Mouse (Mus musculus) lung, embryonic 15.5 days (tissue): ENCODE data around the gene Chd4. TPM values are rescaled to one million over a fixed set of nuclear protein-coding genes. Genes with fewer than 3 reads are reported as not detected.

Experiments
- ATAC-seq: fragments of 200-750 bp; cut with Nextera tagmentation; 2 replicates; pipeline ENCODE4 v1.8.0; 2017; ENCODE audit warnings: moderate number of reproducible peaks, borderline replicate concordance; ENCODE audit not compliant: low FRiP score, low TSS enrichment; ENCODE audit errors: extremely low read depth
- H3K27ac ChIP-seq: fragments of 300-500 bp; sonication (generic); 2 replicates; pipeline ENCODE4 v1.5.1; 2015; ENCODE audit warnings: moderate library complexity, mild to moderate bottlenecking, inconsistent platforms
- H3K27me3 ChIP-seq: fragments of 300-500 bp; sonication (generic); 2 replicates; pipeline ENCODE4 v1.6.1; 2015; ENCODE audit warnings: inconsistent platforms
- H3K36me3 ChIP-seq: fragments of 300-500 bp; sonication (generic); 2 replicates; pipeline ENCODE4 v1.6.1; 2015; ENCODE audit warnings: inconsistent platforms
- H3K4me1 ChIP-seq: fragments of 300-500 bp; sonication (generic); 2 replicates; pipeline ENCODE4 v1.6.1; 2015; ENCODE audit warnings: inconsistent platforms
- H3K4me2 ChIP-seq: fragments of 300-500 bp; sonication (generic); 2 replicates; pipeline ENCODE4 v1.6.1; 2015; ENCODE audit warnings: inconsistent platforms, mild to moderate bottlenecking, moderate library complexity
- H3K4me3 ChIP-seq: fragments of 300-500 bp; sonication (generic); 2 replicates; pipeline ENCODE4 v1.5.1; 2015; ENCODE audit warnings: mild to moderate bottlenecking, inconsistent platforms
- H3K9ac ChIP-seq: fragments of 300-500 bp; sonication (generic); 2 replicates; pipeline ENCODE4 v1.6.1; 2015; ENCODE audit warnings: inconsistent platforms
- H3K9me3 ChIP-seq: fragments of 300-500 bp; sonication (generic); 2 replicates; pipeline ENCODE4 v1.6.1; 2016; ENCODE audit warnings: inconsistent platforms
- WGBS: fragments of 180-500 bp; shearing (Covaris S2); methylation state at CpG from one replicate; pipeline ENCODE4 v1.1.7; 2015; 5-methylcytosine and 5-hydroxymethylcytosine counted together
- polyA plus RNA-seq: library from polyadenylated mRNA; unstranded; fragments of >200 nt; fragmentation: Nextera tagmentation; extraction: Ambion mirVana; gene quantifications from 2 replicates; pipeline ENCODE4 v1.2.1, GENCODE M21; 2015

Gene Chd4
- polyA plus RNA-seq, 1 experiment from 2014 or later, result 69.3 TPM

GRCm38 (mm10) chr6:125163801-125164657 is 68.2 kb downstream of the Chd4 start:
- Histone ChIP-seq H3K27me3 (no peaks in the 10 kb centered on the region), H3K4me2 (peak overlapping the region; percentile 90), H3K27ac (peak overlapping the region; percentile 89), H3K9ac (peak overlapping the region; percentile 73), H3K4me3 (peak overlapping the region; percentile 83), H3K9me3 (no peaks in the 10 kb centered on the region), H3K4me1 (peaks cover 49% of the 10 kb centered on the region), H3K36me3 (peaks cover 50% of the 10 kb centered on the region)
- WGBS, result 6% methylated on average over 20 of the region's 20 CpGs
- no peak for ATAC-seq

GRCm38 (mm10) chr6:125164672-125165327 is 69.0 kb downstream of the Chd4 start:
- H3K27ac ChIP-seq, result peak overlapping the region; percentile 89
- H3K4me1 ChIP-seq, result peaks cover 49% of the 10 kb centered on the region
- H3K9me3 ChIP-seq, result no peaks in the 10 kb centered on the region
- no peaks in the 10 kb centered on the region for H3K27me3 ChIP-seq
- peak overlapping the region; percentile 90 for H3K4me2 ChIP-seq
- H3K36me3 ChIP-seq, result peaks cover 50% of the 10 kb centered on the region
- peak overlapping the region; percentile 83 for H3K4me3 ChIP-seq
- H3K9ac ChIP-seq, result peak overlapping the region; percentile 73
- peak; percentile 14; the same call in 1 of the 2 replicates for ATAC-seq
- 0% methylated on average over 39 of the region's 39 CpGs for WGBS

GRCm38 (mm10) chr6:125165328-125165891 is 69.6 kb downstream of the Chd4 start:
- peak overlapping the region; percentile 73 for H3K9ac ChIP-seq
- H3K9me3 ChIP-seq, result no peaks in the 10 kb centered on the region
- H3K4me2 ChIP-seq, result peak overlapping the region; percentile 90
- ATAC-seq, result peak; percentile 91
- H3K36me3 ChIP-seq, result peaks cover 52% of the 10 kb centered on the region
- H3K4me1 ChIP-seq, result peaks cover 49% of the 10 kb centered on the region
- peak overlapping the region; percentile 97 for H3K27ac ChIP-seq
- under 1% methylated on average over 36 of the region's 36 CpGs for WGBS
- no peaks in the 10 kb centered on the region for H3K27me3 ChIP-seq
- H3K4me3 ChIP-seq, result peak overlapping the region; percentile 83

- WGBS, result under 1% methylated on average over 17 of the region's 18 CpGs
- H3K27ac ChIP-seq, result peak within 1 kb of the TSS; percentile 97
- peak within 1 kb of the TSS; percentile 83 for H3K4me3 ChIP-seq
- peak; percentile 73 for ATAC-seq
- peak within 1 kb of the TSS; percentile 90 for H3K4me2 ChIP-seq
- no peaks in the 10 kb centered on the region for H3K27me3 ChIP-seq
- H3K9me3 ChIP-seq, result no peaks in the 10 kb centered on the region
- peaks cover 52% of the 10 kb centered on the region for H3K36me3 ChIP-seq
- peak within 1 kb of the TSS; percentile 73 for H3K9ac ChIP-seq
- H3K4me1 ChIP-seq, result peaks cover 43% of the 10 kb centered on the region
Observed at GRCm38 (mm10) chr6:125166051-125166751, 70.4 kb downstream of the Chd4 start, which contains the start of gene Gapdh. Gene Gapdh, minus strand, starts transcription at chr6:125166467.

- Histone ChIP-seq H3K4me1 (peaks cover 38% of the 10 kb centered on the region), H3K27ac (peak overlapping the region; percentile 97), H3K9me3 (no peaks in the 10 kb centered on the region), H3K27me3 (no peaks in the 10 kb centered on the region), H3K9ac (peak overlapping the region; percentile 53), H3K36me3 (peaks cover 57% of the 10 kb centered on the region), H3K4me2 (peak overlapping the region; percentile 90), H3K4me3 (peak overlapping the region; percentile 83)
- ATAC-seq, result peak; percentile 17
- 20% methylated on average over 10 of the region's 10 CpGs for WGBS
Observed at GRCm38 (mm10) chr6:125166861-125167650, 71.3 kb downstream of the Chd4 start.

GRCm38 (mm10) chr6:125168086-125168485 is 72.3 kb downstream of the Chd4 start:
- 86% methylated on average over 14 of the region's 14 CpGs for WGBS
- Histone ChIP-seq H3K9ac (no peak overlapping the region), H3K4me3 (no peak overlapping the region), H3K4me2 (no peak overlapping the region), H3K27ac (no peak overlapping the region), H3K4me1 (peaks cover 33% of the 10 kb centered on the region), H3K27me3 (no peaks in the 10 kb centered on the region), H3K9me3 (no peaks in the 10 kb centered on the region), H3K36me3 (peaks cover 64% of the 10 kb centered on the region)
- no peak for ATAC-seq

GRCm38 (mm10) chr6:125170194-125170593 is 74.4 kb downstream of the Chd4 start:
- 74% methylated on average over 6 of the region's 6 CpGs for WGBS

GRCm38 (mm10) chr6:125172474-125172873 is 76.7 kb downstream of the Chd4 start:
- Histone ChIP-seq H3K9me3 (no peaks in the 10 kb centered on the region), H3K27ac (no peak overlapping the region), H3K4me2 (no peak overlapping the region), H3K4me3 (no peak overlapping the region), H3K36me3 (peaks cover 98% of the 10 kb centered on the region), H3K27me3 (no peaks in the 10 kb centered on the region), H3K4me1 (peaks cover 4% of the 10 kb centered on the region), H3K9ac (no peak overlapping the region)
- WGBS, result 57% methylated on average over 2 of the region's 2 CpGs
- no peak for ATAC-seq

More at GRCm38 (mm10) chr6:125170194-125170593, 74.4 kb downstream of the Chd4 start:
- ATAC-seq, result no peak
- Histone ChIP-seq H3K4me3 (no peak overlapping the region), H3K9ac (no peak overlapping the region), H3K27ac (no peak overlapping the region), H3K9me3 (no peaks in the 10 kb centered on the region), H3K4me1 (peaks cover 19% of the 10 kb centered on the region), H3K4me2 (no peak overlapping the region), H3K27me3 (no peaks in the 10 kb centered on the region), H3K36me3 (peaks cover 76% of the 10 kb centered on the region)

- Histone ChIP-seq H3K27ac (no peak overlapping the region), H3K36me3 (peaks cover 98% of the 10 kb centered on the region), H3K9me3 (no peaks in the 10 kb centered on the region), H3K4me2 (no peak overlapping the region), H3K9ac (no peak overlapping the region), H3K4me1 (no peaks in the 10 kb centered on the region), H3K4me3 (no peak overlapping the region), H3K27me3 (no peaks in the 10 kb centered on the region)
- 86% methylated on average over 7 of the region's 7 CpGs for WGBS
- ATAC-seq, result no peak
Observed at GRCm38 (mm10) chr6:125173256-125173655, 77.5 kb downstream of the Chd4 start.

- Histone ChIP-seq H3K4me1 (no peaks in the 10 kb centered on the region), H3K27me3 (no peaks in the 10 kb centered on the region), H3K36me3 (peaks cover 96% of the 10 kb centered on the region), H3K4me3 (no peak overlapping the region), H3K9me3 (no peaks in the 10 kb centered on the region), H3K9ac (no peak overlapping the region), H3K4me2 (no peak overlapping the region), H3K27ac (no peak overlapping the region)
- 89% methylated on average over 5 of the region's 5 CpGs for WGBS
- ATAC-seq, result no peak
Observed at GRCm38 (mm10) chr6:125175469-125175868, 79.7 kb downstream of the Chd4 start.

GRCm38 (mm10) chr6:125179601-125180000 is 83.8 kb downstream of the Chd4 start:
- peaks cover 97% of the 10 kb centered on the region for H3K36me3 ChIP-seq
- no peaks in the 10 kb centered on the region for H3K9me3 ChIP-seq
- no peak for ATAC-seq
- H3K4me1 ChIP-seq, result no peaks in the 10 kb centered on the region
- no peak overlapping the region for H3K27ac ChIP-seq
- H3K4me2 ChIP-seq, result no peak overlapping the region
- no peak overlapping the region for H3K9ac ChIP-seq
- 95% methylated on average over 7 of the region's 7 CpGs for WGBS
- no peaks in the 10 kb centered on the region for H3K27me3 ChIP-seq
- H3K4me3 ChIP-seq, result no peak overlapping the region
